Mouse (Mus musculus): ENCODE data around the gene Car15.

DNA sequence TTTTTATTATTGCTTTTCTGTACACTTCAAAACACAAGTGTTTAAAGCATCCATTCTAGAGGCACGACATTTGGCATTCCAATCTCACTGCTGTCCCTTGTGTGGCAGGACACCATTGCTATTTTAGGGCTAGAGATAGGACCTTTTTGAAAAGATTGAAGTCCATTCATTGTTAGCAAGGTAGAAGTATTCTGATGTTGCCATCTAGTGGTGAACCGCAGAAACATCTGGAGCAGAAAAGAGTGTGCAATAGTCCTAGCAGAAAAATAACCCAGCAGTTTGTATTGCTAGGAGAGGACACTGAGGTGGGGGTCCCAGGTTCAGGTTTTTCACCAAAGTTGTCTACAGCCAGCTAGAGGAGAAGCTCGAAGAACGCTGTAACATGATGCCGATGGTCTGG lies 26.0 kb downstream of the Car15 start:
- no peak for TF ChIP-seq POLR2A (IDR thresholded peaks at IDR 0.05; ENCODE audit: borderline replicate concordance, control insufficient read depth, low read depth, low read length)
- no peak for TF ChIP-seq CTCF (IDR thresholded peaks at IDR 0.05; ENCODE audit: control insufficient read depth, insufficient read depth, low read length)

Measured in bone marrow, adult 2 months (tissue).